Mouse (Mus musculus) liver, embryonic 12.5 days (tissue): ENCODE data around the gene Rassf2. TPM values are rescaled to one million over a fixed set of nuclear protein-coding genes. Genes with fewer than 3 reads are reported as not detected.

Experiments
- ATAC-seq: fragments of 200-750 bp; cut with Nextera tagmentation; 2 replicates; pipeline ENCODE4 v1.8.0; 2017; ENCODE audit warnings: moderate number of reproducible peaks, mild to moderate bottlenecking, moderate library complexity
- H3K27ac ChIP-seq: fragments of 300-500 bp; sonication (generic); 2 replicates; pipeline ENCODE4 v1.5.1; 2016; ENCODE audit warnings: mild to moderate bottlenecking
- H3K27me3 ChIP-seq: fragments of 300-500 bp; sonication (generic); replicated peaks from 2 replicates; pipeline ENCODE4 v1.6.1; 2016; ENCODE audit warnings: mild to moderate bottlenecking, moderate library complexity
- H3K36me3 ChIP-seq: fragments of 300-500 bp; sonication (generic); 2 replicates; pipeline ENCODE4 v1.6.1; 2016; ENCODE audit warnings: mild to moderate bottlenecking, moderate library complexity
- H3K4me1 ChIP-seq: fragments of 300-500 bp; sonication (generic); 2 replicates; pipeline ENCODE4 v1.6.1; 2016
- H3K4me2 ChIP-seq: fragments of 300-500 bp; sonication (generic); 2 replicates; pipeline ENCODE4 v1.6.1; 2016; ENCODE audit warnings: mild to moderate bottlenecking, moderate library complexity
- H3K4me3 ChIP-seq: fragments of 300-500 bp; sonication (generic); 2 replicates; pipeline ENCODE4 v1.5.1; 2016; ENCODE audit warnings: mild to moderate bottlenecking, moderate library complexity
- H3K9ac ChIP-seq: fragments of 300-500 bp; sonication (generic); 2 replicates; pipeline ENCODE4 v1.6.1; 2016; ENCODE audit warnings: mild to moderate bottlenecking, moderate library complexity
- H3K9me3 ChIP-seq: fragments of 300-500 bp; sonication (generic); replicated peaks from 2 replicates; pipeline ENCODE4 v1.6.1; 2016; ENCODE audit warnings: mild to moderate bottlenecking, moderate library complexity
- WGBS: fragments of 180-500 bp; shearing (Covaris S2); methylation state at CpG from one replicate; pipeline ENCODE4 v1.1.7; 2016; ENCODE audit not compliant: insufficient replicate concordance; 5-methylcytosine and 5-hydroxymethylcytosine counted together
- polyA plus RNA-seq: library from polyadenylated mRNA; unstranded; fragments of >200 nt; fragmentation: Nextera tagmentation; extraction: Ambion mirVana; gene quantifications from 2 replicates; pipeline ENCODE4 v1.2.1, GENCODE M21; 2016

The Rassf2 gene
- polyA plus RNA-seq, 1 experiment from 2014 or later = 3.1 TPM

DNA sequence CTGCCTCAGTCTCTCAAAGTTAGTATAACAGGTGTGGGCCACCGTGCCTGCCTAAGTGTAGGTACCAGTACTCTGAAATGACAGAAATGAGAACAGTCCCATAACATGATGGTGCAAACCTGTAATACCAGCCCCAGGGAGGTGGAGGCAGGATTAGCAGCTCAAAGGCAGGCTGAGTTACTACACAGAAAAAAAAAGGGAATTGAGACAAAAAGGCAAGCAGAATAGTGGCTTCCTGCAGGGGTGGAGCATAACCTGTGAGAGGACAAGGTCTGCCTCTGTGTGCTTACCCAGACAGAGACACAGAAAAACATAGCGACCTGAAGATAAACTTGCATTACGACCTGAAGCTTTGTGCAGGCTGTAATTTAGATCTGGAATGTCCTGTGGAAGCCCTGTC, 53.4 kb downstream of the Rassf2 start:
- Histone ChIP-seq H3K9ac (no peak overlapping the region), H3K4me3 (no peak overlapping the region), H3K9me3 (0 out of 2 replicates have a peak, but pooled peaks cover 7% of the 10 kb centered on the region), H3K4me1 (no peaks in the 10 kb centered on the region), H3K36me3 (no peaks in the 10 kb centered on the region), H3K4me2 (no peak overlapping the region), H3K27ac (no peak overlapping the region), H3K27me3 (0 out of 2 replicates have a peak, but pooled peaks cover 3% of the 10 kb centered on the region)
- WGBS = 68% methylated on average over 3 of the region's 3 CpGs
- no peak for ATAC-seq

DNA sequence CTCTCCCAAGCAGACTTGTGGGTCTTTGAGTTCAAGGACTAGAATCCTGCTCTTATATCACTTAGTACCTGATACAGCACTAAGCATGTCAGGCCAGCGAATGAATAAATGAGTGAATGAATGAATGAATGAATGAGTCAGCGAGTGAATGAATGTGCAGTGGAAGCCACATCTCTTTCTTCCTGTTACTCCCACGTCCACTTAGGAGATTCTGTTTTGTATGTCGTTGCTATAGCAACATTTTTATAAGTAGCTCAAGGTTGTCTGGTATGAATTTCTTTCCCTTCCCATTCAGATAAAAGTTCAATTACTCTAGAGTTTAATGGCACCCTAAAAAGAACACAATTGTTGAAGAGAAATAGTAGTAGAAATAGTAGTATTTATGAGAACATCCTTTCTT, 59.0 kb downstream of the Rassf2 start:
- WGBS = 51% methylated on average over 4 of the region's 4 CpGs
- no peak overlapping the region for H3K27ac ChIP-seq
- H3K9me3 ChIP-seq = no peaks in the 10 kb centered on the region
- no peak overlapping the region for H3K4me3 ChIP-seq
- ATAC-seq = no peak
- no peaks in the 10 kb centered on the region for H3K27me3 ChIP-seq
- no peaks in the 10 kb centered on the region for H3K36me3 ChIP-seq
- no peaks in the 10 kb centered on the region for H3K4me1 ChIP-seq
- H3K9ac ChIP-seq = no peak overlapping the region
- H3K4me2 ChIP-seq = no peak overlapping the region

GRCm38 (mm10) chr2:131970597-131970996, 59.5 kb downstream of the Rassf2 start:
- Histone ChIP-seq H3K9ac (no peak overlapping the region), H3K4me2 (no peak overlapping the region), H3K36me3 (no peaks in the 10 kb centered on the region), H3K4me1 (no peaks in the 10 kb centered on the region), H3K4me3 (no peak overlapping the region), H3K27ac (no peak overlapping the region), H3K9me3 (no peaks in the 10 kb centered on the region), H3K27me3 (no peaks in the 10 kb centered on the region)
- ATAC-seq = no peak
- WGBS = 74% methylated on average over 2 of the region's 2 CpGs

- no peak for ATAC-seq
- 47% methylated on average over 2 of the region's 2 CpGs for WGBS
Observed at GRCm38 (mm10) chr2:131961671-131962070, 68.4 kb downstream of the Rassf2 start.

GRCm38 (mm10) chr2:131957731-131958222, 72.3 kb downstream of the Rassf2 start:
- ATAC-seq = no peak

More at GRCm38 (mm10) chr2:131961671-131962070, 68.4 kb downstream of the Rassf2 start:
- Histone ChIP-seq H3K4me2 (no peak overlapping the region), H3K4me3 (no peak overlapping the region), H3K27me3 (no peaks in the 10 kb centered on the region), H3K4me1 (no peaks in the 10 kb centered on the region), H3K9ac (no peak overlapping the region), H3K36me3 (no peaks in the 10 kb centered on the region), H3K9me3 (no peaks in the 10 kb centered on the region), H3K27ac (no peak overlapping the region)

GRCm38 (mm10) chr2:131956336-131957256, 73.5 kb downstream of the Rassf2 start:
- H3K9me3 ChIP-seq = no peaks in the 10 kb centered on the region
- H3K36me3 ChIP-seq = no peaks in the 10 kb centered on the region
- WGBS = 62% methylated on average over 7 of the region's 7 CpGs
- H3K9ac ChIP-seq = no peak overlapping the region
- H3K27ac ChIP-seq = no peak overlapping the region
- ATAC-seq = no peak
- peaks cover 36% of the 10 kb centered on the region for H3K27me3 ChIP-seq
- no peak overlapping the region for H3K4me3 ChIP-seq
- H3K4me1 ChIP-seq = peaks cover 10% of the 10 kb centered on the region; the same call in 1 of the 2 replicates
- no peak overlapping the region for H3K4me2 ChIP-seq

More at GRCm38 (mm10) chr2:131957731-131958222, 72.3 kb downstream of the Rassf2 start:
- whole genome bisulfite sequencing = 45% methylated on average over 9 of the region's 9 CpGs
- Histone ChIP-seq H3K27me3 (peaks cover 25% of the 10 kb centered on the region), H3K9me3 (no peaks in the 10 kb centered on the region), H3K4me2 (no peak overlapping the region), H3K4me1 (peaks cover 10% of the 10 kb centered on the region; the same call in 1 of the 2 replicates), H3K9ac (no peak overlapping the region), H3K27ac (no peak overlapping the region), H3K36me3 (no peaks in the 10 kb centered on the region), H3K4me3 (no peak overlapping the region)

DNA sequence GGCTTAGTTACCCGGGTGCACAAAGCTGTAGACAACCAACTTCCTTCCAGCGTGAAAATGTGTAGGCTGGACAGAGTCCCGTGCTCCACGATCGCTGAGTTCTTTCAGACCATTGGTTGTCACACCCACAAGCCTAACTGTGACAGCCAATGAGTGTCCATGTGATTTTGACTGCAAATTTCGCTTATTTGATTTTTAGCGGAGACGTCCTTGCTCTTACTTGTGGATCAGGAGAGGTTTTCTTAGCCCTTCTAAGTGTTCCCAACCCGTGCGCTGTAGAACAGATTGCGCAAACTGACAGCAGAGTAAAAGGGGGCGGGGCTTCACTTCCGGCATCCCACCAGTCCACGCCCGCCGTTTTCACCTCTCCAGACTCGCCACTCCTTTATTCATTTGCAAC, 74.8 kb downstream of the Rassf2 start:
- Histone ChIP-seq H3K27me3 (peaks cover 48% of the 10 kb centered on the region), H3K27ac (no peak overlapping the region), H3K4me2 (peak overlapping the region; percentile 59), H3K9me3 (no peaks in the 10 kb centered on the region), H3K4me1 (peaks cover 10% of the 10 kb centered on the region; the same call in 1 of the 2 replicates), H3K9ac (no peak overlapping the region), H3K36me3 (no peaks in the 10 kb centered on the region), H3K4me3 (peak overlapping the region; percentile 34)
- WGBS = 3% methylated on average over 17 of the region's 17 CpGs
- peak; percentile 56; the same call in 1 of the 2 replicates for ATAC-seq

GRCm38 (mm10) chr2:131954835-131955234, 75.2 kb downstream of the Rassf2 start:
- H3K4me2 ChIP-seq = peak overlapping the region; percentile 59
- no peak overlapping the region for H3K27ac ChIP-seq
- H3K4me3 ChIP-seq = peak overlapping the region; percentile 34
- H3K27me3 ChIP-seq = peaks cover 51% of the 10 kb centered on the region
- no peaks in the 10 kb centered on the region for H3K9me3 ChIP-seq
- no peak for ATAC-seq
- WGBS = 57% methylated on average over 9 of the region's 9 CpGs
- H3K36me3 ChIP-seq = no peaks in the 10 kb centered on the region
- H3K9ac ChIP-seq = no peak overlapping the region
- peaks cover 10% of the 10 kb centered on the region; the same call in 1 of the 2 replicates for H3K4me1 ChIP-seq

GRCm38 (mm10) chr2:131953711-131954110, 76.3 kb downstream of the Rassf2 start:
- ATAC-seq = no peak
- Histone ChIP-seq H3K27ac (no peak overlapping the region), H3K36me3 (no peaks in the 10 kb centered on the region), H3K9ac (no peak overlapping the region), H3K4me2 (peak overlapping the region; percentile 43), H3K4me1 (peaks cover 10% of the 10 kb centered on the region; the same call in 1 of the 2 replicates), H3K9me3 (no peaks in the 10 kb centered on the region), H3K4me3 (no peak overlapping the region), H3K27me3 (peaks cover 57% of the 10 kb centered on the region)
- WGBS = 75% methylated on average over 4 of the region's 4 CpGs

DNA sequence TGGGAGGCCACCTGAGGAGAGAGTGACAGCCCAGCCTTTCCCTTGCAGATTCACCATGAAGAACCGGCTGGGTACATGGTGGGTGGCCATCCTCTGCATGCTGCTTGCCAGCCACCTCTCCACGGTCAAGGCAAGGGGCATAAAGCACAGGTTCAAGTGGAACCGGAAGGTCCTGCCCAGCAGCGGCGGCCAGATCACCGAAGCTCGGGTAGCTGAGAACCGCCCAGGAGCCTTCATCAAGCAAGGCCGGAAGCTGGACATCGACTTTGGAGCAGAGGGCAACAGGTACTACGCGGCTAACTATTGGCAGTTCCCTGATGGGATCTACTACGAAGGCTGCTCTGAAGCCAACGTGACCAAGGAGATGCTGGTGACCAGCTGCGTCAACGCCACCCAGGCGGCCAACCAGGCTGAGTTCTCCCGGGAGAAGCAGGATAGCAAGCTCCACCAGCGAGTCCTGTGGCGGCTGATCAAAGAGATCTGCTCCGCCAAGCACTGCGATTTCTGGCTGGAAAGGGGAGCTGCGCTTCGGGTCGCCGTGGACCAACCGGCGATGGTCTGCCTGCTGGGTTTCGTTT, 77.0 kb downstream of the Rassf2 start:
- Histone ChIP-seq H3K27ac (no peak overlapping the region), H3K4me2 (peak overlapping the region; percentile 43), H3K9ac (no peak overlapping the region), H3K4me1 (peaks cover 10% of the 10 kb centered on the region; the same call in 1 of the 2 replicates), H3K9me3 (no peaks in the 10 kb centered on the region), H3K36me3 (no peaks in the 10 kb centered on the region), H3K4me3 (no peak overlapping the region), H3K27me3 (peaks cover 57% of the 10 kb centered on the region)
- WGBS = 17% methylated on average over 29 of the region's 29 CpGs
- no peak for ATAC-seq

- H3K36me3 ChIP-seq = no peaks in the 10 kb centered on the region
- H3K4me1 ChIP-seq = peaks cover 10% of the 10 kb centered on the region; the same call in 1 of the 2 replicates
- WGBS = 50% methylated on average over 2 of the region's 2 CpGs
- H3K4me2 ChIP-seq = no peak overlapping the region
- H3K27me3 ChIP-seq = peaks cover 57% of the 10 kb centered on the region
- no peak for ATAC-seq
- H3K27ac ChIP-seq = no peak overlapping the region
- H3K9me3 ChIP-seq = no peaks in the 10 kb centered on the region
- H3K9ac ChIP-seq = no peak overlapping the region
- no peak overlapping the region for H3K4me3 ChIP-seq
Observed at GRCm38 (mm10) chr2:131952456-131952855, 77.6 kb downstream of the Rassf2 start.

DNA sequence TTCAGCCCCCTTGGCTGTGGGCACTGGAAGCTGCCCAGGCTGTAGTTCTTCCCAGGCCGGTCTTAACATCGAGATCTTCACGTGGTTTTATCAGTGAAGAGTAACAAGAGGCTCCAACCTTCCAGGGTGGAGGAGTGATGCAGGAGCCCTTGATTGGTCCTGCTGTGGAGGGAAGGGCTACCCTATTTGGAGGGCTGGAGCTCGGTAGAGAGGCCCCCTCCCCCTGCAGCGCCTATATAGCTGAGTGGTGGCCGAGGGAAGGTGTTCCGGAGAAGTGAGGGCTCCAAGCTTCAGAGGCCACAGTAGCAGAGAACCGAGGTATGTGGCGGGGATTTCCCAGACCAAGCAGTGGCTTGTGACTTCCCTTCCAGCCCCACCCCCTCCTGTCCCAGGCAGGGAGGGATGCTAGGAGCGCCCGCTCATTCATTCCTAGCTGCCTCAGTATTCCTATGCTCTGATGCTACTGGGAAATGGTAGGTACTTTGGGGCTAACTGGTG, 79.4 kb downstream of the Rassf2 start, which contains the start of gene Prnd:
Gene Prnd (plus strand): TSS at position 264 of the 498 bp plus-strand sequence.
- no peak for ATAC-seq
- Histone ChIP-seq H3K4me2 (no peak within 1 kb of the TSS), H3K4me1 (peaks cover 10% of the 10 kb centered on the region; the same call in 1 of the 2 replicates), H3K36me3 (no peaks in the 10 kb centered on the region), H3K27ac (no peak within 1 kb of the TSS), H3K9ac (no peak within 1 kb of the TSS), H3K9me3 (no peaks in the 10 kb centered on the region), H3K27me3 (peaks cover 53% of the 10 kb centered on the region), H3K4me3 (no peak within 1 kb of the TSS)
- WGBS = 6% methylated on average over 11 of the region's 11 CpGs
